Mouse (Mus musculus) left cerebral cortex, adult 2 months (tissue): Measurements from ENCODE around the gene Trim50. TPM values are rescaled to one million over a fixed set of nuclear protein-coding genes. Genes with fewer than 3 reads are reported as not detected.

Experiments
- DNase-seq, 2 experiments: peaks; one replicate each; pipeline ENCODE4 v3.0.0; 2021 to 2022; ENCODE audit warnings: low spot score in 2 of 2, mixed read lengths in 1 of 2; ENCODE audit errors: extremely low spot score in 1 of 2
- H3K27ac ChIP-seq: fragments of 200-600 bp; 2 replicates; pipeline ENCODE4 v1.8.1; 2022
- H3K4me3 ChIP-seq: fragments of 200-600 bp; 2 replicates; pipeline ENCODE4 v1.8.1; 2022
- CTCF ChIP-seq: fragments of 200-600 bp; IDR thresholded peaks from 2 replicates; pipeline ENCODE4 v1.8.1; 2022; ENCODE audit warnings: antibody characterized with exemption, mild to moderate bottlenecking, moderate library complexity
- intact Hi-C: fragments of 180-260 bp; cut with DNase I; formaldehyde crosslinking; loops from one replicate; pipeline ENCODE4 v1.15.1; 2025
- total RNA-seq, 2 experiments: library from RNA; stranded (reverse); gene quantifications; 2 replicates each; pipeline ENCODE4 v1.2.3; 2021

The Trim50 gene
- total RNA-seq, 2 experiments from 2014 or later: not detected

- Histone ChIP-seq H3K27ac (no peak overlapping the region), H3K4me3 (no peak overlapping the region)
- DNase-seq: no peak
- intact Hi-C loops: no loop called here
- no peak for TF ChIP-seq CTCF
These were observed 18.1 kb downstream of the Trim50 start for GRCm38 (mm10) chr5:135371195-135371594.

- intact Hi-C loops: no loop called here
- Histone ChIP-seq H3K4me3 (no peak overlapping the region), H3K27ac (no peak overlapping the region)
- no peak for DNase-seq
- peak; percentile 20 for TF ChIP-seq CTCF
These were observed 20.5 kb downstream of the Trim50 start for GRCm38 (mm10) chr5:135373601-135374000.

GRCm38 (mm10) chr5:135375167-135375566 lies 22.1 kb downstream of the Trim50 start:
- intact Hi-C loops: no loop called here
- no peak for TF ChIP-seq CTCF
- H3K27ac ChIP-seq: no peak overlapping the region
- DNase-seq: peak; percentile 28 to 37
- no peak overlapping the region for H3K4me3 ChIP-seq

- Histone ChIP-seq H3K27ac (no peak overlapping the region), H3K4me3 (no peak overlapping the region)
- no peak for TF ChIP-seq CTCF
- DNase-seq: no peak
- intact Hi-C loops: no loop called here
These were observed 23.2 kb downstream of the Trim50 start for GRCm38 (mm10) chr5:135376341-135376740.

- no peak overlapping the region for H3K4me3 ChIP-seq
- no peak for DNase-seq
- intact Hi-C loops: no loop called here
These were observed 27.6 kb downstream of the Trim50 start for GRCm38 (mm10) chr5:135380681-135381080.

GRCm38 (mm10) chr5:135381356-135381925 lies 28.3 kb downstream of the Trim50 start:
- no peak for DNase-seq
- no peak overlapping the region for H3K27ac ChIP-seq
- no peak overlapping the region for H3K4me3 ChIP-seq
- intact Hi-C loops: no loop called here
- no peak for TF ChIP-seq CTCF

More at GRCm38 (mm10) chr5:135380681-135381080, 27.6 kb downstream of the Trim50 start:
- no peak overlapping the region for H3K27ac ChIP-seq
- TF ChIP-seq CTCF: no peak

GRCm38 (mm10) chr5:135382746-135383145 lies 29.7 kb downstream of the Trim50 start:
- Histone ChIP-seq H3K4me3 (no peak overlapping the region), H3K27ac (no peak overlapping the region)
- no peak for TF ChIP-seq CTCF
- intact Hi-C loops: no loop called here
- no peak for DNase-seq

GRCm38 (mm10) chr5:135383771-135384170 lies 30.7 kb downstream of the Trim50 start:
- Histone ChIP-seq H3K4me3 (no peak overlapping the region), H3K27ac (no peak overlapping the region)
- intact Hi-C loops: no loop called here
- DNase-seq: no peak
- TF ChIP-seq CTCF: peak; percentile 3

- Histone ChIP-seq H3K27ac (peak within 1 kb of the TSS; percentile 77), H3K4me3 (peak within 1 kb of the TSS; percentile 87)
- intact Hi-C loops: no loop called here
- no peak for TF ChIP-seq CTCF
- DNase-seq: peak; percentile 79 to 85
These were observed 41.1 kb downstream of the Trim50 start, which contains the start of gene Pom121 for GRCm38 (mm10) chr5:135394004-135394823. Gene Pom121 (minus strand): TSS chr5:135394546.

- peak in 1 of 2 experiments; percentile 36 for DNase-seq
- Histone ChIP-seq H3K27ac (no peak overlapping the region), H3K4me3 (no peak overlapping the region)
- peak; percentile 74 for TF ChIP-seq CTCF
- intact Hi-C loops: loop anchor here (5.0 kb wide), 2 partner anchors 146 to 221 kb away; no protein-coding TSS in a partner anchor
These were observed 42.7 kb downstream of the Trim50 start for GRCm38 (mm10) chr5:135395826-135396225.

GRCm38 (mm10) chr5:135399382-135399781 lies 46.3 kb downstream of the Trim50 start:
- Histone ChIP-seq H3K27ac (no peak overlapping the region), H3K4me3 (no peak overlapping the region)
- DNase-seq: no peak
- no peak for TF ChIP-seq CTCF
- intact Hi-C loops: loop anchor here (5.0 kb wide), 2 partner anchors 143 to 218 kb away; no protein-coding TSS in a partner anchor

- H3K4me3 ChIP-seq: no peak overlapping the region
- intact Hi-C loops: loop anchor here (1.0 to 5.0 kb wide), 2 partner anchors 94 to 362 kb away; no protein-coding TSS in a partner anchor
- peak; percentile 77 to 85 for DNase-seq
- no peak overlapping the region for H3K27ac ChIP-seq
- TF ChIP-seq CTCF: peak; percentile 97
These were observed 47.1 kb downstream of the Trim50 start for GRCm38 (mm10) chr5:135400244-135400643.
